Mouse (Mus musculus) erythroid progenitor cell, adult 5-6 weeks (primary cell): Measurements from ENCODE around the gene Cenpv. TPM values are rescaled to one million over a fixed set of nuclear protein-coding genes. Genes with fewer than 3 reads are reported as not detected.

Experiments
- ATAC-seq: replicated peaks from 2 replicates; pipeline ENCODE4 v1.8.0; 2016; ENCODE audit warnings: moderate number of reproducible peaks, mild to moderate bottlenecking, moderate TSS enrichment, inconsistent platforms; ENCODE audit not compliant: poor library complexity, low FRiP score, severe bottlenecking
- total RNA-seq, 2 experiments: library from RNA; stranded (forward) in 1 of 2; stranded (reverse) in 1 of 2; fragments of 150-400 nt in 1 of 2; fragments of 186-747, 209-891 nt in 1 of 2; gene quantifications; 2 replicates each; pipeline versions ENCODE4 v1.2.3 to v1.2.4; 2015 to 2017; ENCODE audit warnings: low replicate concordance in 2 of 2

Gene Cenpv
- total RNA-seq (2015; ENCODE audit: low replicate concordance) (12.6 and 55.9 TPM in 2 replicates), total RNA-seq (2017; ENCODE audit: low replicate concordance) (18.4 and 28.8 TPM in 2 replicates)

DNA sequence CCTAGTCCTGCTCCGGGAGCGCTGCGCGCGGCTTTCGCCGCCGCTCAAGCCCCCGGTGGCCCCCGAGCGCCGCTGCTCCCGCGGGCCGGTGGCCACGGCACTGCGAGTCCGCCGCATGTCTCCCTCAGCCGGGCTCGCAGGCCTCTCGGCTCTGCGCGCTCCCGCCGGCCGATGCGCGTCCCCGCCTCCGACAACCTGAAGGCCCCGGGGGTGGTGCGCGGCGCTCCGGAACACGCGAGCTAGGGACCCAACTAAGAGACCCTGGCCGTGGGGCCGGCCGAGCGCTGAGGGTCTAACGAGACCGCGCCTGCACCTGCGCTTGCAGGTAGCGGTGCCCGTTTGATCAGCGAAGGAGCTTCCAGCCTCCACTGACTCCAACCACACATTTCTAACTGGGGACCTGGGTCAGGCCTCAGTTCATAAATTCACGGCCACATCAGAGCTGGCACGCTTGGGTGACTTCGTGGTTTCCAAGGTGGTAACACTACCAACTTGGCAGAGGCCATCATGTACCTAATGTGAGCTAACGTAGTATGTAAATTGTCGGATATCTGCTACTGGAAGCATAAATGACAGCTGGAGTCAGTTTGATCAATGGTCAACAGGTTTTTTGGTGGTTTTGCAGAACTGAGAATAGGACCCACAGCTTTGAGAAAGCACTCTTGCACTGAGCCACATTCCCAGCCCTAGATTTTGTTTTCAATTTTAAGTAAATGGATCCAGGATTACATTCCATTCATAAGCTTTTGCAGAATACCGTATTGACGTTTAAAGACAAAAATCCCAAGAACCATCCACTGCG, at the start of gene Cenpv:
Cenpv (minus strand) TSS at position 173 of the 802 bp plus-strand sequence.
- ATAC-seq: peak; percentile 70

DNA sequence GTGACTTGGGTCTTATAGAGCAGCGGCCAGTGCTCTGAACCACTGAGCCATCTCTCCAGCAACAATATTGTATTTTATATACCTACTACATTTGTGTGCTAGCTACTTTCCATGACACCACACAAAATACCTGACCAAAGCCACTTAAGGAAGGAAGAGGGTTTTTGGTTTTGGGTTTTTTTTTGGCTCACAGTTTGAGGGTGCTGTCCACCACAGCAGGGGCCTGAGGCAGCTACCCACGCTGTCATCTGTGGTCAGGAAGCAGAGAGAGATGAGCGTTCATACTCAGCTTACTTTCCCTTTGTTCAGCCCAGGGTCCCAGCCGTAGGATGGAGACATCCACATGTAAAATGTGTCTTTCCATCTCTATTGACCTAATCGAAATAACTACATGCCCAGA, 48.0 kb upstream of the Cenpv start:
- ATAC-seq: no peak

DNA sequence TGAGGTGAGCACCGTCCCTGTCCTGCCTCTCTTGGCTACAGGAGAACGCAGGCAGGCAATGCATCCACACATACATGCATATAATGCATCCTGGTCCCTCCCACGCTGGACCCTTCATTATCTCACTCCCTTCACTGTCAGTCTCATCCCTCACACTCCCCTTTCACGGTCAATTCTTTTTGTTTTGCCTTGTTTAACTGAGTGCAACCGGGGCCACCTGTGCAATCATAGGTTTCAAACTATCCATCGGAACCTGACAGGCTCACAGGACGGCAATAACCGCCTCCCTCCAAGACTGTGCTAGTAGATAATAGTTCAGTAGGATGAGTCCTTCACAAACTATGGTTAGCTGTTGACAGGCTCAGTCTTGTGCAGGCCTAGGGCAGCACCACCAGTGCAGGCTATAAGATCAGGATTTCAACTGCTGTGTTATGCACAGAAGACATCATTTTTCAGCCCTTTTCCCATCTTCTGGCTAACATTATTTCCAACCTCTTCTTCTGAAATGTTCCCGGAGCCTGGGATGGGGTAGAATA, 45.7 kb upstream of the Cenpv start:
- 0 out of 2 replicates have a peak, but pooled peaks have one; percentile 3 for ATAC-seq

DNA sequence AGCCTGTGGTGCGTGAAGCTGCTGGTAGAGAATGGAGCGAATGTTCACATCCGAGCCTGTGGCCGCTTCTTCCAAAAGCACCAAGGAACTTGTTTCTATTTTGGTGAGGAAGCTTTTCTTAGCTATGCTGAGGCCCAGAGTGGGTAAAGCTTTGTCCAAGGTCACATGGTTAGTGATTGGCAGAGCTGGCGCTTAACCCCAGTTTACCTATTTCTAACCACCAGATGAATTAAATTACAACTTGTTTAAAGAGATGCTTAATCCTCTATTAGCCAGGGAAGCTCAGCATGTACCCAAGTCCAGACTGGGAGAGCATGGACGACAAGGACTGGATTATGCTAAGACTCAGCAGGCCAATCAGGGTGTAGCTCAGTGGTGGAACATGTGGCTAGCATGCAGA, 44.0 kb upstream of the Cenpv start:
- no peak for ATAC-seq

DNA sequence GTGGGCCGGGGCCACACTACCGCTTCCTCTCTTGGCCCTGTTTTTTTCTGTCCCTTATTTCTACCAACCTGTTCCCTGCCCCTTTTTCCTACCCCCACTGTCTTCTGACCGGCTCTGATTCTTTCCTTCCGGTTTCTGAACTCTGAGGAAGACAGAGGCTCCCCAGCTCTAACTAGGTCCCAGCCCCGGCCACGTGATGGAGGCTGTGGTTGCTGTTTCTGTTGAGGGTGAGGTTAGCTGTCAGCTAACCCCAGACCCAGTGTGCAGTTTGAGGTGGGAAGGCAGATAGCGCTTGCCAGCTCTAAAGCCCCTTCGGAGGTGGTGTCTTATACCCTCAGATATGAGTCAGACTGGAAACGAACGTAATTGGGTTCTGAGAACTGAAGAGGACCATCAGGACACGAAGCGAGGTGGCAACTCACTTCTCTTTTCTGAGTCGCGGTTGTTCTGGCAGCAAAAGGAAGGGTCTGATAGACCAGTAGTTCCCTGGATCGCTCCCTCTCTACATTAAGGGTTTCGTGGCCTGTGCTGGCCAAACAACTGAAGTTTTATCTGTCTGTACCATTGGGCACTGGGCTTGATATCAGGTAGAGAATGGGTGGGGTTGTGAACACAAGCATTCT, 37.6 kb upstream of the Cenpv start:
- ATAC-seq: peak; percentile 20; the same call in 1 of the 2 replicates

DNA sequence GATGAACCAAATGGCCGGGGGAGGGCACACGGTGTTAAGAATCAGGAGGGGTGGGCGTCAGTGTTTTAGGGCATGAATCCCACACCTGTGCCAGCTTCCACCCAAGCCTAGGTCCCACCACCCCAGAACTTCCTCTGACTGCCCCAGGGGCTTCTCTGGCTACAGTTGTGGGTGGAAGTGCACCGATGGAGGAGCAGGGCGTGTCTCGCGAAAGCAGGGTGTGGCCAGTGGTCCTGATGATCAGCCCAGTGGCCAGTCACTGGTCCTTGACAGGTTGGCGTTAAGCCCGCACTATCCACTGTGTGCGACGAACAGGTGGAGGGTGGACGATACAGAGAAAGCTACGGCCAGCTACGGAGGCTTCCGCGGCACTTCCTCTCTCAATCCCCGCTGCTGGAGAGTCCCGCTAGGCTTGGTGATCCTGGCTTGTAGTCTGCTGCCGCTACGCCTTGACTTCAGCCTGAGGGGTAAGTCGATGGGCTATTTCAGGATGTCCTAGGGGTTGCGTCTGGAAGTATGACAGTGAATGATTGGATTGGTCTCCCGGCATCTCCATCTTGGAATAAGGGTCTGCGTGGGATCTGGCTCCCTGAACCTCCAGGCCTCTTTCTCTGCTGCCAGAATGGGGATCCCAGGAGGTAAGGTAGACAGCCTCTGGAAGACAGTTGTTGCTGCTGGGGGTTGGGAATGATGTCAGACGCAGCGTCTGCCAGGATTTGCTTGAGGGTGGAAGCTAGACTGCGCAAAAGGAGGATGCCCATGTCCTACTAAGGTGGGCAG, 36.8 kb upstream of the Cenpv start:
- ATAC-seq: peak; percentile 90

DNA sequence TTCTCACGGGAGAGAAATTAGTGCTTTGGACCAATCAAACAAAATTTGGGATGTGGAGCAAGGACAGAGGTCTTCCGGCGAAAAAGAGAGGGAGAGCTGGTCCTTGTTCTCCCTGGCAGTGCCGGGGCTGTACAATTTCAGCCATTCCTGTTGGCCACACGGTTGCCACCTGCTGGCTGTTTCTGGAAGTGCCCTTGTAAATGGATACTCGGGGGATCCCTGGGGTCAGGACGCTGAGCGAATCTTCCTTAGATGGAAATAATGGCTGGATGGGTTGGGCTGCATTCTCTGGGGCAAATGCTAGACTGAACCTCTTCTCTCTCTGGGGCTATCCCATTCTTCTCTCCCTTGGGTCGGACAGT, 36.2 kb upstream of the Cenpv start:
- peak; percentile 83 for ATAC-seq

DNA sequence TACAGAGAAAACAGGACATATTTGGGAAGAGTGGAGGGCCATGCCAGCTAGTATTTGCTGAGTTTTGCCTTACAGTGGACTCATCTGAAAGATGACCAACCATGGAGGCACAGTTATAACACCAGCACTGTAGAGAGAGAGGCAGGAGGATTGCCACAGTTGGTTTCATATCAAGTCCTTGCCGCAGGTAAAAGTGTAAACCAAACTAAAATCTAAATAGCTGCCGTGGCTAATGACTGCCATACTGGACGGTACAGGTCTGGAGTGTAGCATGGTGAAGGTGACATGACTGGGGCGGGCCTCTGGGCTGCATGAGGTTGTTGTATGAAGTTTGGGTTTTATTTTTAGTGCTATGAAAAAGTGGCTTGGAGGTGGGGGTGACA, 35.6 kb upstream of the Cenpv start:
- ATAC-seq: no peak

DNA sequence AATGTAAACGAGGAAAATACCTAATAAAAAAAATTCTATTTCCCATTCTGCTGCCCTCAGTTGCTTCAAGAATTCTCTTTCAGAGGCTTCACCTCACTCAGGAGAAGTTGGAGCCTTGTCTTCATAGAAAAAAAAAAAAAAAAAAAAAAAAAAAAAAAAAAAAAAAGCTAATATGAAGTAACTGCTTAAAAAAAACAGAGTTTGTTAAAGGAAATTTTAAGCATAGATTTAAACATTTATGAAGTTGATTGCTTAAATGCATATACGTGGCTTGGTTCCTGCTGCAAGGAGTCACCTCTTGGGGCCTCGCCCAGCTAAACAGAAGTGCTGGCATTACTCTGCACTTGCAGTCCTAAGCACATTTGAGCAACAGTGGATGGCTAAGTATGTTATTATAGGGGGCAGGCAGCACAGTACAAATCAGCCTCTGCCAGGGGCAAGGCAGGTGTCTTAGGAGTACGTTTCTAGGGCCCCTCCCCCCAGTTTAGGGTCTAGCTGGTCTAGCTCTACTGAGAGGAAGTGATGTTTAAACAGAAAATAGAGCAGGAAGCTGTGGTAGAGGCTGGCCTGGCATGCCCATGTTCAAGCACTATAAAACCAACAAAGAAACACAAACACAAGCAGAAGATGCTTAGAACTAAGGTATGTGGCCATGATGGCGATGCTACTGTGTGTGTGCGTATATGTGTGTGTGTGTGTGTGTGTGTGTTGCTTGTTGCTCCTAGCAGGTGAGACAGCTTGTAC, 35.1 kb upstream of the Cenpv start, which contains the start of gene Trpv2:
Trpv2 (plus strand) TSS at position 528 of the 744 bp plus-strand sequence.
- no peak for ATAC-seq

DNA sequence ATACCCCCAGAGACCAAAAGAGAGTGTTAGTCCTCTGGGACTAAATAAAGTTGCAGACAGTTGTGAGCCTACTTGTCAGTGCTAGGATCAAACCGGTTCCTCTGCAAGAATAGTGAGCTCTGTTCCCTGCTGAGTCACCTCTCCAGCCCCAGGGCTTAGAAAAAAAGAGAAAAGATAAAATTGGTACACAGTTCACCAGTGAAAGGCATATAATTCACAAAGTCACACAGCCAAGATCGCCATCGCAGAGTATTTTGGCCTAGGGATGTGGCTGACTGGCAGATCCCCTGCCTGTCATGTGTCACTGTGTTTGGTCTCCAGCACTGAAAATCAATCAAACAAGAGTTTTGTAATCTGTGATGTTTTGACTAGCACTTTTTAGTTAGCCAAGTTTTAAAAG, 29.2 kb upstream of the Cenpv start:
- no peak for ATAC-seq

DNA sequence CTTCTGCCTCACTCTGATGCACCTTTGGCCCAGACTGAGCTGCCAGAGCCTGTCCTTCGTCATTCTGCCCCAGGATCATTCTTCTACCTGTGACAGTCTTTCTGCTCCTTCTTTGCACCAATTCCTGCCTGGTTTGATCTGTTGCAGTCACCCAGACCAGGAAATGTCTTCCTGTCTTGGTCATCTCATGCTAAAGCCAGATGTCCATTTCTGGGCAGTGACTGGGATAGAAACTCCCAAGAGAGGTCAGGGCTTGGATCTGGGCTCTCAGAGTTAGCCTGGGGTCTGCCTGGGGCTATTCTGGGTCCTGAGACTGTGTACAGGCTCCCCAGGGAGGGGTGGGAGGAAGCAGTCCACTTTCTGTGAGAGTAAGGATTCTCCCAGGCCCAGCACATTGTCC, 27.1 kb upstream of the Cenpv start:
- no peak for ATAC-seq

DNA sequence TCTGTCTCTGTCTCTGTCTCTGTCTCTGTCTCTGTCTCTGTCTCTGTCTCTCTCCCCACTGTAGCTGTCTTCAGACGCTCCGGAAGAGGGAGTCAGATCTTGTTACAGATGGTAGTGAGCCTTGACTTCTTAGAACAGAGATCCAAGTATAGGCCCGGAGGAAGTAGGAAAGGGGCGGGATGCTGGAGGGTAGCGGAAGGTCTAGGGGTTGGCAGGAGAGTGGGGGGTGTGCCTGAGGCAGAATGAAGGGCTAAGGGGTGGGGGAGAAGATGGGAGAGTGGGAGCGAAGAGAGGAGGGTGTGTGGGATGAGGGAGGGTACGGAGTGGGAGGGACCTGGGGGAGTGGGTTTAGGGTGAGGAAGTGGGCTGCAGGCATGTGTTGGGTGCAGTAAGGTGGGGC, 26.7 kb upstream of the Cenpv start:
- ATAC-seq: no peak

DNA sequence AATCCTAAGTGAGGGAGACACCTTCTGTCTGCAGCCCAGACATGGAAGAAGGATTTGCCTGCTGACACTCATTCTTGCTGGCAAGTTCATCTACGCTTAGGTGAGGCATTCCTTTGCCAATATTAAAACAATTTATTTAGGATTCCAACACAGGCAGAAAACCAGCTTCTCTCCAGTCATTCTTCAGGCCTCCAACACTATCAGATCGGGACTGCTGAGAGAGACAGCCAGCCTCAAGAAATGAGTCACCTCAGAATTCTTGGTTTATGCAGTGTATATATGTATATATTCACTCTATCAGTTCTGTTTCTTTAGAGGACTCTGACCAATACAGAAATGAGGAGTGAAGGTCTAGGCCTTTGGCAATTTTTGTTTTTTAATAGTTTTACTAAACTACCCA, 24.5 kb upstream of the Cenpv start:
- no peak for ATAC-seq

DNA sequence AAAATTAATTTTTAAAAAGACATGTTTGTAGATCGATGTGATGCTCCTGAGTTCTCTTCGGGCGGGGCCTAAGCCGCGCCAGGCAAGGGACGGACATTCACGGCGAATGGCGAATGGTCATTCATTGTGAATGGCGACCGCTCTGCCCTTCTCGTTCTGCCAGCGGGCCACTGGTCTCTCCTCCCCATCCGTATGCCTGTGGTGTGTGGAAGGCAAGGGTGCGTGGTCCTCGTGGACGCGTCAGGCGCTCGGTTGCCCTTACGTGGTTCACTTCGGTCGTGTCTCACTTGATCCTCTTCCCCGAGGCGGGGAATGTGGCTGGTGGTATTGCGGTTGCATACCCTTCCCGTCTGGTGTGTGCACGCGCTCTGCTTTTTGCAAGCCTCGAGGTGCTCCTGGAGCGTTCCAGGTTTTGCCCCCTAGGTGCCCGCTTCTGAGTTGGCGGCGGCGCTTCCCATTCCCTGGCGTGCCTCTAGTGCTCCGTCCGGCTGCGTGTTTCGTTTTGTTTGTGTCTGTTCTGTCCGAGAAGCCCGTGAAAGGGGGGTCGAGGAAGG, 21.5 kb upstream of the Cenpv start:
- peak; percentile 43 for ATAC-seq

DNA sequence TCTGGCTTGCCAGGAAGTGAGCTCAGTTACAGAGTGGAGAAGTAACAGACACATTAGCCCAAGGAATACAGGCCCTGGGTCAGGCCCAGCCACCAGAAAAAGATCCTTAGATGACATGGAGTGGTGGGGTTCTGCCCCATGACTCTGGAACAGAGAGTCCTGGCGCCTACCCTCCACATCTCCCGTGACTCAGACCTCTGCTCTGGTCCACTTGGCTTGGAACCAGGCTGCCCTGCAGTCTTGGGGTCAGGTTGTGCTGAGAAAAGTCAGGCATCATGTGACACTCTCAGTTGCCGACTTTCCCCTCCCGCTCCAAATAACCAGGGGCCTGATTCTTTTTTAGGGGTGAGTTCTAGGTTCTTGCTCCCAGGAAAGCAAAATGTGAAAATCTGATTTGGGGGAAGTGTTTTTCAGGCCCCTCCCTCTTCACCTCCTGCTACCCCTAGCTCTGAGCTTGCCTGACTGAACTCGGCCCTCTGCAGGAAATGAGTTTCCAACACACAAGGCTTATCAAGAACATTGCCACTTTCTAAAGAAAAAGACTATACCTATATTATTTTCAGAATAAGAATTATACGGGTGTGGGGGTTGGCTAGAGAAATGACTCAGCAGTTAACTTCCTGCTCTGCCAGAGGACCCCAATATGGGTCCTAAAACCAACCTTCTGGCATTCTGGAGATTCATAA, 20.0 kb upstream of the Cenpv start:
- no peak for ATAC-seq

DNA sequence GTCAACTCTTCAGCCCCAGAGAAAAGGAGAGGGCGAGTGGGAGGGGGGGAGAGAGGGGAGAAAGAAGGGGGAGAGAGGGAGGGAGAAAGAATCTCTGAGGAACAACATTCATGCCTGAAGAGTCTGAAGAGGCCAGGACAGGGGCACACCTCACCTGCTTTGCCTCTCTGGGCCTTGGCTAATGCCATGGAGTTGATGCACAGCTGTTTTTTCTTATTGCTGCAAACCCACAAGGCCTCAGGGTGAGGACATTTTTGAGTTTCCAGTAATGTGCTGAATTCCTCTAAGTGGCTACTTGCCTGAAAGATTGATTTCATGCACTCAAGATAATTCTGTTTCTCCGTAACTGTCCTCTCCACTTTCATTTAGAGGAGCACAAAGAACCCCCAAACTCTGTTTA, 19.1 kb upstream of the Cenpv start:
- ATAC-seq: no peak

DNA sequence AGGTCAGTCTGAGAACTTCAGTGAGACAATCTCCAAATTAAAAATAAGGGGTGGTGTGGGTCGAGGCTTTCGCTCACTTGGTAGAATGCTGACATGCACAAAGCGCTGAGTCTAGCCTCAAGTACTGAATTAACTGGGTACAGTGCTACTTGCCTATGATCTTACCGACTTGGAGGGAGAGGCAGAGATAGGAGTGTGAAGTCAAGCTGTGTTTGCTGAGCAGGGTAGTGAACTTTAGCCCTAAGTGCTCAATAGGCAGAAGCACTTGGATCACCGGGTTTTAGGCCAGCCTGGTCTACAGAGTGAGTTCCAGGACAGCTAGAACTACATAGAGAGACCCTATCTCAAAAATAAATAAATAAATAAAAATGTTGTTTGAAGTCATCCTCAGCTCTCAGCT, 18.1 kb upstream of the Cenpv start:
- no peak for ATAC-seq

DNA sequence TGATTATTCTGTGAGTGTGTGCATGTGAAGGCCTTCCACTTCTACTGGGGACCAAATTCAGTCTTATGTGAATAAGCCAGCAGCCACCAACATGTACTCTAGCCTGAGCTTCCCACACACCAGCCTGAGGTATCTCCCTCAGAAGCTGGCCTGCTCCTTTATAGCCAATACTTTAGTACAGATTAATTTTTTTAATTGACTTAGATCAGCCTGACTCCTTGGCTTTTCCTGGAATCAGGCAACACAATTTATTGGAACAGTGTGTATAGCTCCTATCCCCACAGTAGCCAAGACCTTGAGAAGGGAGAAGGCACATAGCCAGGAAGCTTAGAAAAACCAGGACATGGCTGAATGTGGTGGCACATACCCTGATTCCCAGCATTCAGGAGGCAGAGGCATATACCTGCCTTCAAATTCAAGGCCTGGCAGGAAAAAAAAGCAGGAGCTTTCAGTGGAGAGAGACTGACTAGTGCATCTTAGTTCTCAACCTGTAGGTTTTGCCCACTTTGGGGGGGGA, 16.9 kb upstream of the Cenpv start:
- no peak for ATAC-seq
